Mouse (Mus musculus): ENCODE results near the gene Gm17349. TPM values are rescaled to one million over a fixed set of nuclear protein-coding genes. Genes with fewer than 3 reads are reported as not detected.
A peak's percentile ranks its signal among the peaks of the same experiment; 100 is the strongest.
"Not testable (repeated sequence)": the region's sequence is repeated elsewhere in the genome, so short reads cannot be mapped to it uniquely, and the experiment has no call there.

Gm17349 gene
- polyA plus RNA-seq, 1 experiment from 2014 or later: not detected

- 98% methylated on average over 5 of the region's 5 CpGs for WGBS
- H3K27ac ChIP-seq (ENCODE audit: low read length): no peak overlapping the region
- ATAC-seq: no peak
- H3K27me3 ChIP-seq (ENCODE audit: control insufficient read depth, insufficient read depth, low read depth, low read length): no peaks in the 10 kb centered on the region
- peaks cover 12% of the 10 kb centered on the region; the same call in 1 of the 2 replicates for H3K36me3 ChIP-seq (ENCODE audit: control insufficient read depth, insufficient read depth, low read length)
- H3K9ac ChIP-seq (ENCODE audit: low read depth, low read length): no peak overlapping the region
- peaks cover 21% of the 10 kb centered on the region for H3K4me1 ChIP-seq (ENCODE audit: control insufficient read depth, insufficient read depth, low read length)
- H3K4me3 ChIP-seq (ENCODE audit: low read depth, low read length): no peak overlapping the region
- no peaks in the 10 kb centered on the region for H3K9me3 ChIP-seq (replicated peaks; ENCODE audit: control insufficient read depth, low read length, poor library complexity, severe bottlenecking)
- no peak overlapping the region for H3K4me2 ChIP-seq (ENCODE audit: low read length)
Observed at GRCm38 (mm10) chr15:99728211-99728610, 22.9 kb upstream of the Gm17349 start.

GRCm38 (mm10) chr15:99727525-99727924 lies 22.2 kb upstream of the Gm17349 start:
- H3K27me3 ChIP-seq (ENCODE audit: control insufficient read depth, insufficient read depth, low read depth, low read length): no peaks in the 10 kb centered on the region
- H3K27ac ChIP-seq (ENCODE audit: low read length): no peak overlapping the region
- peaks cover 12% of the 10 kb centered on the region; the same call in 1 of the 2 replicates for H3K36me3 ChIP-seq (ENCODE audit: control insufficient read depth, insufficient read depth, low read length)
- H3K9me3 ChIP-seq (replicated peaks; ENCODE audit: control insufficient read depth, low read length, poor library complexity, severe bottlenecking): no peaks in the 10 kb centered on the region
- H3K4me1 ChIP-seq (ENCODE audit: control insufficient read depth, insufficient read depth, low read length): peaks cover 21% of the 10 kb centered on the region
- ATAC-seq: no peak
- no peak overlapping the region for H3K4me3 ChIP-seq (ENCODE audit: low read depth, low read length)
- 96% methylated on average over 12 of the region's 12 CpGs for WGBS
- no peak overlapping the region for H3K9ac ChIP-seq (ENCODE audit: low read depth, low read length)
- no peak overlapping the region for H3K4me2 ChIP-seq (ENCODE audit: low read length)

GRCm38 (mm10) chr15:99727039-99727438 lies 21.7 kb upstream of the Gm17349 start:
- not testable (repeated sequence) for ATAC-seq; H3K27me3 ChIP-seq (ENCODE audit: control insufficient read depth, insufficient read depth, low read depth, low read length); H3K9me3 ChIP-seq (replicated peaks; ENCODE audit: control insufficient read depth, low read length, poor library complexity, severe bottlenecking); H3K27ac ChIP-seq (ENCODE audit: low read length); H3K9ac ChIP-seq (ENCODE audit: low read depth, low read length); H3K4me2 ChIP-seq (ENCODE audit: low read length); H3K4me3 ChIP-seq (ENCODE audit: low read depth, low read length)
- Histone ChIP-seq H3K4me1 (ENCODE audit: control insufficient read depth, insufficient read depth, low read length) (peaks cover 21% of the 10 kb centered on the region), H3K36me3 (ENCODE audit: control insufficient read depth, insufficient read depth, low read length) (peaks cover 12% of the 10 kb centered on the region; the same call in 1 of the 2 replicates)
- 96% methylated on average over 4 of the region's 5 CpGs for WGBS

GRCm38 (mm10) chr15:99726549-99726948 lies 21.3 kb upstream of the Gm17349 start:
- Histone ChIP-seq H3K9me3 (replicated peaks; ENCODE audit: control insufficient read depth, low read length, poor library complexity, severe bottlenecking) (no peaks in the 10 kb centered on the region), H3K27me3 (ENCODE audit: control insufficient read depth, insufficient read depth, low read depth, low read length) (no peaks in the 10 kb centered on the region), H3K4me3 (ENCODE audit: low read depth, low read length) (peak overlapping the region; percentile 100), H3K4me2 (ENCODE audit: low read length) (peak overlapping the region; percentile 75), H3K36me3 (ENCODE audit: control insufficient read depth, insufficient read depth, low read length) (peaks cover 12% of the 10 kb centered on the region; the same call in 1 of the 2 replicates), H3K4me1 (ENCODE audit: control insufficient read depth, insufficient read depth, low read length) (peaks cover 21% of the 10 kb centered on the region), H3K9ac (ENCODE audit: low read depth, low read length) (no peak overlapping the region), H3K27ac (ENCODE audit: low read length) (no peak overlapping the region)
- no peak for ATAC-seq
- WGBS: 74% methylated on average over 2 of the region's 2 CpGs

GRCm38 (mm10) chr15:99725341-99726155 lies 20.3 kb upstream of the Gm17349 start, which contains the start of gene Cox14:
Cox14 (plus strand) TSS chr15:99725618.
- Histone ChIP-seq H3K4me3 (ENCODE audit: low read depth, low read length) (peak within 1 kb of the TSS; percentile 100), H3K27me3 (ENCODE audit: control insufficient read depth, insufficient read depth, low read depth, low read length) (no peaks in the 10 kb centered on the region), H3K27ac (ENCODE audit: low read length) (peak within 1 kb of the TSS; percentile 90), H3K4me2 (ENCODE audit: low read length) (peak within 1 kb of the TSS; percentile 75), H3K9ac (ENCODE audit: low read depth, low read length) (peak within 1 kb of the TSS; percentile 94), H3K9me3 (replicated peaks; ENCODE audit: control insufficient read depth, low read length, poor library complexity, severe bottlenecking) (no peaks in the 10 kb centered on the region), H3K4me1 (ENCODE audit: control insufficient read depth, insufficient read depth, low read length) (peaks cover 21% of the 10 kb centered on the region), H3K36me3 (ENCODE audit: control insufficient read depth, insufficient read depth, low read length) (peaks cover 17% of the 10 kb centered on the region; the same call in 1 of the 2 replicates)
- WGBS: under 1% methylated on average over 65 of the region's 68 CpGs
- ATAC-seq: peak; percentile 95

GRCm38 (mm10) chr15:99724292-99725021 lies 19.2 kb upstream of the Gm17349 start:
- peaks cover 21% of the 10 kb centered on the region for H3K4me1 ChIP-seq (ENCODE audit: control insufficient read depth, insufficient read depth, low read length)
- peak; percentile 25 for ATAC-seq
- peak overlapping the region; percentile 67 for H3K4me2 ChIP-seq (ENCODE audit: low read length)
- H3K4me3 ChIP-seq (ENCODE audit: low read depth, low read length): peak overlapping the region; percentile 100
- peak overlapping the region; percentile 70 for H3K9ac ChIP-seq (ENCODE audit: low read depth, low read length)
- WGBS: 11% methylated on average over 16 of the region's 16 CpGs
- no peaks in the 10 kb centered on the region for H3K9me3 ChIP-seq (replicated peaks; ENCODE audit: control insufficient read depth, low read length, poor library complexity, severe bottlenecking)
- H3K27ac ChIP-seq (ENCODE audit: low read length): peak overlapping the region; percentile 50
- H3K27me3 ChIP-seq (ENCODE audit: control insufficient read depth, insufficient read depth, low read depth, low read length): no peaks in the 10 kb centered on the region
- peaks cover 17% of the 10 kb centered on the region; the same call in 1 of the 2 replicates for H3K36me3 ChIP-seq (ENCODE audit: control insufficient read depth, insufficient read depth, low read length)

- WGBS: 17% methylated on average over 11 of the region's 11 CpGs
- ATAC-seq: no peak
- Histone ChIP-seq H3K4me1 (ENCODE audit: control insufficient read depth, insufficient read depth, low read length) (peaks cover 21% of the 10 kb centered on the region), H3K36me3 (ENCODE audit: control insufficient read depth, insufficient read depth, low read length) (peaks cover 13% of the 10 kb centered on the region), H3K9ac (ENCODE audit: low read depth, low read length) (peak overlapping the region; percentile 70), H3K27ac (ENCODE audit: low read length) (peak overlapping the region; percentile 50), H3K9me3 (replicated peaks; ENCODE audit: control insufficient read depth, low read length, poor library complexity, severe bottlenecking) (no peaks in the 10 kb centered on the region), H3K4me2 (ENCODE audit: low read length) (no peak overlapping the region), H3K4me3 (ENCODE audit: low read depth, low read length) (no peak overlapping the region), H3K27me3 (ENCODE audit: control insufficient read depth, insufficient read depth, low read depth, low read length) (no peaks in the 10 kb centered on the region)
Observed at GRCm38 (mm10) chr15:99723515-99724291, 18.4 kb upstream of the Gm17349 start.

GRCm38 (mm10) chr15:99723120-99723514 lies 17.8 kb upstream of the Gm17349 start:
- H3K4me2 ChIP-seq (ENCODE audit: low read length): no peak overlapping the region
- H3K27me3 ChIP-seq (ENCODE audit: control insufficient read depth, insufficient read depth, low read depth, low read length): no peaks in the 10 kb centered on the region
- no peaks in the 10 kb centered on the region for H3K9me3 ChIP-seq (replicated peaks; ENCODE audit: control insufficient read depth, low read length, poor library complexity, severe bottlenecking)
- no peak for ATAC-seq
- no peak overlapping the region for H3K4me3 ChIP-seq (ENCODE audit: low read depth, low read length)
- H3K4me1 ChIP-seq (ENCODE audit: control insufficient read depth, insufficient read depth, low read length): peaks cover 21% of the 10 kb centered on the region
- H3K36me3 ChIP-seq (ENCODE audit: control insufficient read depth, insufficient read depth, low read length): peaks cover 12% of the 10 kb centered on the region
- no peak overlapping the region for H3K27ac ChIP-seq (ENCODE audit: low read length)
- 51% methylated on average over 10 of the region's 10 CpGs for WGBS
- no peak overlapping the region for H3K9ac ChIP-seq (ENCODE audit: low read depth, low read length)
